Mouse (Mus musculus) heart, embryonic 14.5 days (tissue): ENCODE results near the gene G6pc. TPM values are rescaled to one million over a fixed set of nuclear protein-coding genes. Genes with fewer than 3 reads are reported as not detected.
"Not testable (repeated sequence)": the region's sequence is repeated elsewhere in the genome, so short reads cannot be mapped to it uniquely, and the experiment has no call there.

Source experiments
- ATAC-seq: fragments of 200-750 bp; cut with Nextera tagmentation; 2 replicates; pipeline ENCODE4 v1.8.0; 2017; ENCODE audit warnings: low read depth, moderate TSS enrichment; ENCODE audit not compliant: insufficient number of reproducible peaks, insufficient read depth, low FRiP score
- H3K27ac ChIP-seq, 2 experiments: fragments of 200-500 bp in 1 of 2; fragments of 300-500 bp in 1 of 2; sonication (generic) in 1 of 2; replicated peaks in 1 of 2; 2 replicates each; pipeline ENCODE4 v1.5.1; 2012 to 2014; ENCODE audit warnings: low read depth in 2 of 2, low read length in 2 of 2, control low read depth in 1 of 2, mild to moderate bottlenecking in 1 of 2, mixed read lengths in 1 of 2; ENCODE audit not compliant: control insufficient read depth in 1 of 2, insufficient read depth in 1 of 2
- H3K27me3 ChIP-seq: fragments of 300-500 bp; sonication (generic); 2 replicates; pipeline ENCODE4 v1.6.1; 2014; ENCODE audit warnings: mild to moderate bottlenecking, low read length, control low read depth; ENCODE audit not compliant: control insufficient read depth, insufficient read depth
- H3K36me3 ChIP-seq: fragments of 300-500 bp; sonication (generic); 2 replicates; pipeline ENCODE4 v1.6.1; 2014; ENCODE audit warnings: mild to moderate bottlenecking, control low read depth, low read length, mixed read lengths; ENCODE audit not compliant: control insufficient read depth, insufficient read depth
- H3K4me1 ChIP-seq, 2 experiments: fragments of 200-500 bp in 1 of 2; fragments of 300-500 bp in 1 of 2; sonication (generic) in 1 of 2; 2 replicates each; pipeline ENCODE4 v1.6.1; 2012 to 2014; ENCODE audit warnings: low read length in 2 of 2, control low read depth in 1 of 2, mixed read lengths in 1 of 2; ENCODE audit not compliant: control insufficient read depth in 2 of 2, insufficient read depth in 2 of 2
- H3K4me2 ChIP-seq: fragments of 300-500 bp; sonication (generic); 2 replicates; pipeline ENCODE4 v1.6.1; 2014; ENCODE audit warnings: mild to moderate bottlenecking, low read length
- H3K4me3 ChIP-seq, 2 experiments: fragments of 200-500 bp in 1 of 2; fragments of 300-500 bp in 1 of 2; sonication (generic) in 1 of 2; 2 replicates each; pipeline ENCODE4 v1.5.1; 2012 to 2014; ENCODE audit warnings: low read length in 2 of 2, mild to moderate bottlenecking in 2 of 2, control low read depth in 1 of 2, low read depth in 1 of 2, moderate library complexity in 1 of 2; ENCODE audit not compliant: control insufficient read depth in 1 of 2, insufficient read depth in 1 of 2
- H3K9ac ChIP-seq: fragments of 300-500 bp; sonication (generic); 2 replicates; pipeline ENCODE4 v1.6.1; 2014; ENCODE audit warnings: mild to moderate bottlenecking, low read length
- H3K9me3 ChIP-seq: fragments of 300-500 bp; sonication (generic); 2 replicates; pipeline ENCODE4 v1.6.1; 2016; ENCODE audit warnings: low read length, control low read depth; ENCODE audit not compliant: control insufficient read depth
- WGBS: fragments of 180-500 bp; shearing (Covaris S2); extraction: QIAGEN DNeasy Blood & Tissue Kit; methylation state at CpG from one replicate; pipeline ENCODE4 v1.1.7; 2014; 5-methylcytosine and 5-hydroxymethylcytosine counted together
- polyA plus RNA-seq: library from polyadenylated mRNA; unstranded; fragments of >200 nt; fragmentation: Nextera tagmentation; extraction: Ambion mirVana; gene quantifications from 2 replicates; pipeline ENCODE4 v1.2.1, GENCODE M21; 2014

The G6pc gene
- polyA plus RNA-seq = not detected in 2 replicates

GRCm38 (mm10) chr11:101367326-101367935 lies at the start of gene G6pc:
Gene G6pc (plus strand): TSS chr11:101367561.
- Histone ChIP-seq H3K4me1 (peaks cover 3 to 6% of the 10 kb centered on the region in 2 experiments; a peak in 3 of 4 replicates), H3K9ac (no peak within 1 kb of the TSS), H3K4me3 (no peak within 1 kb of the TSS), H3K36me3 (no peaks in the 10 kb centered on the region), H3K9me3 (no peaks in the 10 kb centered on the region), H3K27me3 (no peaks in the 10 kb centered on the region), H3K4me2 (no peak within 1 kb of the TSS), H3K27ac (no peak within 1 kb of the TSS)
- no peak for ATAC-seq
- 81% methylated on average over 8 of the region's 8 CpGs for WGBS

GRCm38 (mm10) chr11:101323609-101324008 lies 43.8 kb upstream of the G6pc start:
- no peak for ATAC-seq
- Histone ChIP-seq H3K4me1 (peaks cover under 1 to 5% of the 10 kb centered on the region in 2 experiments; a peak in 3 of 4 replicates), H3K9me3 (no peaks in the 10 kb centered on the region), H3K27me3 (no peaks in the 10 kb centered on the region), H3K4me2 (no peak overlapping the region), H3K4me3 (no peak overlapping the region), H3K27ac (no peak overlapping the region), H3K36me3 (peaks cover 73% of the 10 kb centered on the region), H3K9ac (no peak overlapping the region)
- WGBS = 8% methylated on average over 4 of the region's 4 CpGs

DNA sequence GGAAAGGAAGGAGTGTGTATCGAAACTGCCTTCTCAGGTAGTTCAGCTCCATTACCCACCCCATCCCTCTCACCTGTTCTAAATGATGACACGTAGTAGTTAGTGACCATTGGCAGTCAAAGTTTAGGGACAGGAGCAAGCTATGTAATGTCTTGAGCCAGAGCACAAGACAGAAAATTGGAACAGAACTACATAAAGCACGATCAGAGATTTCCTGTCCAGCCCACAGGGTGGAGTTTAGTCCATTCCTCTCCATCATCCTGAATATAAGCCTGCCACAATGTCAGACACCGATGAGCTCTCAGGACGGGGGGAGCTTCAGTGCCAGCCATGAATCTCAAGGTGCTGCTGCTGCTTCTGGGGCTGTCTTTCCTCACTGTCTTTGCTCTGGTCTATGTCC lies 42.6 kb upstream of the G6pc start, which contains the start of gene Aoc2:
Gene Aoc2 (plus strand): TSS at position 301 of the 400 bp plus-strand sequence.
- H3K9ac ChIP-seq = no peak within 1 kb of the TSS
- H3K9me3 ChIP-seq = no peaks in the 10 kb centered on the region
- 90% methylated on average over 5 of the region's 5 CpGs for WGBS
- H3K4me1 ChIP-seq = peaks cover 7 to 12% of the 10 kb centered on the region in 2 experiments
- H3K4me3 ChIP-seq = no peak within 1 kb of the TSS
- no peak within 1 kb of the TSS for H3K4me2 ChIP-seq
- H3K27ac ChIP-seq = no peak within 1 kb of the TSS
- H3K36me3 ChIP-seq = peaks cover 62% of the 10 kb centered on the region
- ATAC-seq = no peak
- H3K27me3 ChIP-seq = no peaks in the 10 kb centered on the region

GRCm38 (mm10) chr11:101325201-101325600 lies 42.2 kb upstream of the G6pc start:
- H3K9ac ChIP-seq, H3K9me3 ChIP-seq, H3K4me3 ChIP-seq, H3K27ac ChIP-seq, H3K4me2 ChIP-seq, H3K27me3 ChIP-seq, ATAC-seq: not testable (repeated sequence)
- WGBS = 87% methylated on average over 10 of the region's 11 CpGs
- H3K36me3 ChIP-seq = peaks cover 57% of the 10 kb centered on the region
- H3K4me1 ChIP-seq = peaks cover 7 to 12% of the 10 kb centered on the region in 2 experiments

GRCm38 (mm10) chr11:101326147-101326546 lies 41.2 kb upstream of the G6pc start:
- Histone ChIP-seq H3K4me2 (no peak overlapping the region), H3K4me1 (peaks cover 7 to 12% of the 10 kb centered on the region in 2 experiments), H3K27ac (no peak overlapping the region), H3K9me3 (no peaks in the 10 kb centered on the region), H3K27me3 (no peaks in the 10 kb centered on the region), H3K4me3 (no peak overlapping the region), H3K9ac (no peak overlapping the region), H3K36me3 (peaks cover 48% of the 10 kb centered on the region)
- 83% methylated on average over 11 of the region's 11 CpGs for WGBS
- ATAC-seq = no peak

DNA sequence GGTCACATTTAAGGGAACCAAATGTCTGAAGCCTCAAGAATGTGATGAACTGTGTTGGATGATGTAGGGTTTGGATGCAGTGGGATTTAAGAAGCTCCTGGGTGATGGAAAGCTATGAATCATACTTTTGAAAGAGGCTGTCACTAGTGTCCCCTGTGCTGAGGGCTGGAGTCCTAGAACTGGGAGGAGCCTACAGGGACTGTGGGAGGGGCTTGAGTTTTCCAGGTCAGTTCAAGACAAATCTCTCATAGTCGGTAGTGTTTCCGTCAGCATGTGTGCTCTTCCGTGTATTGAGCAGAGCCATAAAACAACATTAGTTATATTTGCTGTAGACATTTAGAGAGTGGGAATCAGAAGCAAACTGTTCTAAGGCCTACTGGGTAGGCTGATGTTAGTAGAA lies 40.0 kb upstream of the G6pc start:
- Histone ChIP-seq H3K9ac (no peak overlapping the region), H3K4me1 (peaks cover 7 to 12% of the 10 kb centered on the region in 2 experiments), H3K36me3 (peaks cover 36% of the 10 kb centered on the region), H3K4me3 (no peak overlapping the region), H3K27me3 (no peaks in the 10 kb centered on the region), H3K27ac (no peak overlapping the region), H3K9me3 (no peaks in the 10 kb centered on the region), H3K4me2 (no peak overlapping the region)
- no peak for ATAC-seq
- 58% methylated on average over 3 of the region's 3 CpGs for WGBS

GRCm38 (mm10) chr11:101328941-101329635 lies 38.3 kb upstream of the G6pc start:
- WGBS = 58% methylated on average over 6 of the region's 6 CpGs
- Histone ChIP-seq H3K27me3 (no peaks in the 10 kb centered on the region), H3K36me3 (peaks cover 19% of the 10 kb centered on the region), H3K4me3 (no peak overlapping the region), H3K4me2 (no peak overlapping the region), H3K9ac (no peak overlapping the region), H3K4me1 (peaks cover 7 to 12% of the 10 kb centered on the region in 2 experiments), H3K27ac (peak overlapping the region; percentile 9 to 35; a peak in 1 of 4 replicates), H3K9me3 (no peaks in the 10 kb centered on the region)
- no peak for ATAC-seq
